Mouse (Mus musculus) liver, embryonic 13.5 days (tissue): ENCODE data around the gene Epn2. TPM values are rescaled to one million over a fixed set of nuclear protein-coding genes. Genes with fewer than 3 reads are reported as not detected.
A peak's percentile ranks its signal among the peaks of the same experiment; 100 is the strongest.

Experiments used
- ATAC-seq: fragments of 200-750 bp; cut with Nextera tagmentation; 2 replicates; pipeline ENCODE4 v1.8.0; 2017; ENCODE audit warnings: low read depth, mild to moderate bottlenecking, moderate number of reproducible peaks, moderate library complexity
- DNase-seq: peaks from one replicate; pipeline ENCODE4 v3.0.0; 2022
- H3K27ac ChIP-seq: fragments of 300-500 bp; sonication (generic); 2 replicates; pipeline ENCODE4 v1.5.1; 2015; ENCODE audit warnings: moderate library complexity, mild to moderate bottlenecking, inconsistent platforms
- H3K27me3 ChIP-seq: fragments of 300-500 bp; sonication (generic); 2 replicates; pipeline ENCODE4 v1.6.1; 2015; ENCODE audit warnings: mild to moderate bottlenecking, inconsistent platforms
- H3K36me3 ChIP-seq: fragments of 300-500 bp; sonication (generic); 2 replicates; pipeline ENCODE4 v1.6.1; 2015; ENCODE audit warnings: mild to moderate bottlenecking, inconsistent platforms
- H3K4me1 ChIP-seq: fragments of 300-500 bp; sonication (generic); replicated peaks from 2 replicates; pipeline ENCODE4 v1.6.1; 2015; ENCODE audit warnings: inconsistent platforms
- H3K4me2 ChIP-seq: fragments of 300-500 bp; sonication (generic); 2 replicates; pipeline ENCODE4 v1.6.1; 2015; ENCODE audit warnings: inconsistent platforms, mild to moderate bottlenecking, moderate library complexity
- H3K4me3 ChIP-seq: fragments of 300-500 bp; sonication (generic); replicated peaks from 2 replicates; pipeline ENCODE4 v1.5.1; 2015; ENCODE audit warnings: mild to moderate bottlenecking, inconsistent platforms
- H3K9ac ChIP-seq: fragments of 300-500 bp; sonication (generic); 2 replicates; pipeline ENCODE4 v1.6.1; 2015; ENCODE audit warnings: mild to moderate bottlenecking, inconsistent platforms
- H3K9me3 ChIP-seq: fragments of 300-500 bp; sonication (generic); replicated peaks from 2 replicates; pipeline ENCODE4 v1.6.1; 2016; ENCODE audit warnings: inconsistent platforms
- WGBS: fragments of 180-500 bp; shearing (Covaris S2); methylation state at CpG from one replicate; pipeline ENCODE4 v1.1.7; 2015; ENCODE audit not compliant: insufficient replicate concordance; 5-methylcytosine and 5-hydroxymethylcytosine counted together
- polyA plus RNA-seq: library from polyadenylated mRNA; unstranded; fragments of >200 nt; fragmentation: Nextera tagmentation; extraction: Ambion mirVana; gene quantifications from 2 replicates; pipeline ENCODE4 v1.2.1, GENCODE M21; 2015

Gene Epn2
- polyA plus RNA-seq, 1 experiment from 2014 or later: 2.5 TPM

DNA sequence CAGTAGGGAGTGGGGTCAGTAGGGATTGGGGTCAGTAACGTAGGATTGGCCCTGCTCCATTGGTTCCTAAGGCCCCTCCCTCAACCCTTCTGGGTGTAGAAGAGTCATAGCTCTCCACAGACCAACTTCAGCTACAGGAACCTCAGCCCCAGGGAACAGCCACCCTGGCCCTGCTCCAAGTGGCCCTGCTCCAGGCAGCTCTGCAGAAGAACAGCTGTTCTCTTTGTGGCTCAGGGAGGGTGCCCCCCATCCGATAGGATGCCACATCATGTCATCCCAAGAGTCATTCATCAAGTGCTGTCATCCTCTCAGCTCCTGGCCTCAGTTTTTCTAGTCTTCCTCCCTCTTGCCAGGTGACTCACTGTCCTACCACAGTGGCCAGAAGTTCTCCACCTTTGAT lies 92.1 kb downstream of the Epn2 start:
- Histone ChIP-seq H3K9me3 (no peaks in the 10 kb centered on the region), H3K36me3 (peaks cover 39% of the 10 kb centered on the region), H3K4me1 (peaks cover 2% of the 10 kb centered on the region; the same call in 1 of the 2 replicates), H3K9ac (no peak overlapping the region), H3K27me3 (no peaks in the 10 kb centered on the region), H3K4me3 (no peak overlapping the region), H3K4me2 (no peak overlapping the region), H3K27ac (no peak overlapping the region)
- DNase-seq (no peak), ATAC-seq (no peak; the same call in 1 of the 2 replicates)
- WGBS: 68% methylated on average over 2 of the region's 2 CpGs

DNA sequence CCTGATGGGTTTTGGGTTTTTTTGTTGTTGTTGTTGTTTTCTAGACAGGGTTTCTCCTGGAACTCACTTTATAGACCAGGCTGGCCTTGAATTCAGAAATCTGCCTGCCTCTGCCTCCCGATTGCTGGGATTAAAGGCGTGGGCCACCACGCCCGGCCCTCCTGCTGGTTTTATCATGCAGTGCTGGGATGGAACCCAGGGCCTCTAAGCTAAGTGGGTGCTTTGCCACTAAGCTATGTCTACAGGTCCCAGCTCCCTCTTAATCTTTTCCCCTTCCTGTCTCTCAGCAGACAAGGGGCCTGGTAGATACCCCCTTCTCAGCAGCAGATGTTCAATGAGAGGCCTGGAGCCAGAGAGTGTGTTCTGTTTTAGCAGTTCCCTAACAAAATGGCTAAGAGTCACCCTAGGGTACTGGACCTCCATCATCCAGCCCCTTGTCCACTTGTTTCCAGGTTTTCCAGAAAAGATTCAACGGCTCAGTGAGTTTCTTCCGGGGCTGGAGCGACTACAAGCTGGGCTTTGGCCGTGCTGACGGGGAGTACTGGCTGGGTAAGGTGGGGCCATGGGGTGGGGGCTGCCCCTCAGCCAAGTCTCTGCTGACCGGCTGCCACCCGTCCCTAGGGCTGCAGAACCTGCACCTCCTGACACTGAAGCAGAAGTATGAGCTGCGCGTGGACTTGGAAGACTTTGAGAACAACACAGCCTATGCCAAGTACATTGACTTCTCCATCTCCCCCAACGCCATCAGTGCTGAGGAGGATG lies 92.8 kb downstream of the Epn2 start:
- Histone ChIP-seq H3K4me2 (no peak overlapping the region), H3K9me3 (no peaks in the 10 kb centered on the region), H3K27me3 (no peaks in the 10 kb centered on the region), H3K36me3 (peaks cover 35% of the 10 kb centered on the region), H3K4me1 (no peaks in the 10 kb centered on the region), H3K9ac (no peak overlapping the region), H3K4me3 (no peak overlapping the region), H3K27ac (no peak overlapping the region)
- 81% methylated on average over 14 of the region's 14 CpGs for WGBS
- DNase-seq (no peak), ATAC-seq (no peak)

GRCm38 (mm10) chr11:61485541-61486457 lies 93.7 kb downstream of the Epn2 start:
- Histone ChIP-seq H3K9me3 (no peaks in the 10 kb centered on the region), H3K9ac (0 out of 2 replicates have a peak overlapping the region, but pooled peaks have one; percentile 13), H3K27ac (no peak overlapping the region), H3K36me3 (peaks cover 26% of the 10 kb centered on the region), H3K4me3 (no peak overlapping the region), H3K27me3 (no peaks in the 10 kb centered on the region), H3K4me2 (0 out of 2 replicates have a peak overlapping the region, but pooled peaks have one; percentile 2), H3K4me1 (no peaks in the 10 kb centered on the region)
- DNase-seq (no peak), ATAC-seq (no peak)
- WGBS: 71% methylated on average over 22 of the region's 22 CpGs

DNA sequence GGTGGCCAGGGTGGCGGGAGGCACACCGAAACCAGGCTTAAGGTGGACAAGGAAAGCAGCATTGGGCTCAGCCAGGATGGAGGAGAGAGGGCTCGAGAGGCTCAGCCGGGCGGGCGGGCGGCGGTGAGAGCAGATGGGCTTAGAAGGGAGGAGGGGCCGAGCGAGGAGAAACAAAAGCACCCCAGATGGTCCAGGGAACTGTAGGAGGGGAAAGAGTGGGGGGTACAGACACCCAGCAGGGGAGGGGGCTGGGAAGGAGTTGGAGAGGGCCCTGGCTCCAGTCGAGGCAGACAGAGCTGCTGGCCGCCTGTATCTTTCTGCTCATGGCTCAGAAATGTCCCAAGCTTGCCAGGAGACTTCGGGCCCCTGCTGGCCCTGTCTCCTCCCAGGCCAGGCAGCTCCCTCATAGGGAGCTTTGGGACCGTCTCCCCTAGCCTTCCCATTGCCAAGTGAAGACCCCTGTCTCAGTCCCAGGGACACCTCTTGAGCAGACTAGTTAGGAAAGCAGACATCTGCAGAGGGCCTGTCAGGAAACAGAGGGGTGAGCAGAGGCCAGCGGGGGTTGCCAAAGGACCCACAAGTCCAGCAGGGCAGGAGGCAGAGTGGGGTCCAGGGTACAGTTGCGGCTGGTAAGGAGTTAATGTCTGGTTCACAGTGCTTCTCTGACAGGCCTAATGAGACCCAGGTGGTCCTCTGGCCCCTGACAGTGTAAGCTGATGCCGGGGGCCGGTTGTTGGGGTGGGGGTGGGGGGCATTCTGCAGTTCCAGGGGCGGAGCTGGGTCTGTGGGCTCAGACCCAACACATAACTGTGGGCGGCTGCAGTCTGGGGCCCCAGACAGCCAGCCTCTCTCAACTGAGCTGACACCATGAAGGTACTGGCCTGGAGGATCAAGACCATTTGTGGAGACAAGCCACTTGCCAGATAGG lies 94.6 kb downstream of the Epn2 start, which contains the start of gene Mfap4:
Gene Mfap4 (plus strand): TSS at position 819 of the 928 bp plus-strand sequence.
- 0 out of 2 replicates have a peak within 1 kb of the TSS, but pooled peaks have one; percentile 2 for H3K4me2 ChIP-seq
- H3K4me1 ChIP-seq: no peaks in the 10 kb centered on the region
- 50% methylated on average over 20 of the region's 20 CpGs for WGBS
- 0 out of 2 replicates have a peak within 1 kb of the TSS, but pooled peaks have one; percentile 13 for H3K9ac ChIP-seq
- H3K9me3 ChIP-seq: no peaks in the 10 kb centered on the region
- no peaks in the 10 kb centered on the region for H3K27me3 ChIP-seq
- H3K27ac ChIP-seq: no peak within 1 kb of the TSS
- no peak within 1 kb of the TSS for H3K4me3 ChIP-seq
- peaks cover 17% of the 10 kb centered on the region for H3K36me3 ChIP-seq
- DNase-seq (no peak), ATAC-seq (no peak)

GRCm38 (mm10) chr11:61484256-61484612 lies 95.3 kb downstream of the Epn2 start:
- no peak for ATAC-seq

GRCm38 (mm10) chr11:61483226-61483845 lies 96.2 kb downstream of the Epn2 start:
- Histone ChIP-seq H3K4me1 (no peaks in the 10 kb centered on the region), H3K9me3 (no peaks in the 10 kb centered on the region), H3K9ac (no peak overlapping the region), H3K36me3 (peaks cover 3% of the 10 kb centered on the region; the same call in 1 of the 2 replicates), H3K27ac (no peak overlapping the region), H3K4me2 (no peak overlapping the region), H3K27me3 (no peaks in the 10 kb centered on the region), H3K4me3 (no peak overlapping the region)
- WGBS: 78% methylated on average over 13 of the region's 13 CpGs
- DNase-seq (no peak), ATAC-seq (no peak)

More at GRCm38 (mm10) chr11:61484256-61484612, 95.3 kb downstream of the Epn2 start:
- DNase-seq: no peak
- H3K36me3 ChIP-seq: peaks cover 11% of the 10 kb centered on the region; the same call in 1 of the 2 replicates
- H3K4me2 ChIP-seq: no peak overlapping the region
- H3K9ac ChIP-seq: no peak overlapping the region
- H3K27me3 ChIP-seq: no peaks in the 10 kb centered on the region
- no peak overlapping the region for H3K4me3 ChIP-seq
- no peaks in the 10 kb centered on the region for H3K9me3 ChIP-seq
- no peak overlapping the region for H3K27ac ChIP-seq
- WGBS: 41% methylated on average over 10 of the region's 10 CpGs
- H3K4me1 ChIP-seq: no peaks in the 10 kb centered on the region

GRCm38 (mm10) chr11:61481239-61482090 lies 98.0 kb downstream of the Epn2 start:
- H3K9ac ChIP-seq: no peak overlapping the region
- no peaks in the 10 kb centered on the region for H3K27me3 ChIP-seq
- 45% methylated on average over 9 of the region's 9 CpGs for WGBS
- H3K4me2 ChIP-seq: no peak overlapping the region
- H3K27ac ChIP-seq: no peak overlapping the region
- H3K4me3 ChIP-seq: no peak overlapping the region
- ATAC-seq: no peak
- H3K36me3 ChIP-seq: no peaks in the 10 kb centered on the region
- DNase-seq: no peak
- H3K4me1 ChIP-seq: no peaks in the 10 kb centered on the region
- H3K9me3 ChIP-seq: no peaks in the 10 kb centered on the region

DNA sequence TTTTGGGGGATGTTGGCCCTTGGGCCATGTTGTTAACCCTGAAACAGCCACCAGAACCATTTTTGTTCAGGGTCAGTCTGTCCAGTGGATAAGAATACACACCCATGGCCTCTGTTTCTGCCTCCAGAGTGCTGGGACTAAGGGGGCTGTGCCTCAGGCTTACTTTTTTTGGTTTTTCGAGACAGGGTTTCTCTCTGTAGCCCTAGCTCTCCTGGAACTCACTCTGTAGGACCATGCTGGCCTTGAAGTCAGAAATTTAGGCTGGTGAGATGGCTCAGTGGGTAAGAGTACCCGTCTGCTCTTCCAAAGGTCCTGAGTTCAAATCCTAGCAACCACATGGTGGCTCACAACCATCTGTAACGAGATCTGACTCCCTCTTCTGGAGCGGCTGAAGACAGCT lies 100.7 kb downstream of the Epn2 start:
- no peaks in the 10 kb centered on the region for H3K36me3 ChIP-seq
- H3K4me3 ChIP-seq: no peak overlapping the region
- H3K9ac ChIP-seq: no peak overlapping the region
- H3K4me2 ChIP-seq: no peak overlapping the region
- DNase-seq: no peak
- H3K27me3 ChIP-seq: no peaks in the 10 kb centered on the region
- H3K4me1 ChIP-seq: no peaks in the 10 kb centered on the region
- no peaks in the 10 kb centered on the region for H3K9me3 ChIP-seq
- H3K27ac ChIP-seq: no peak overlapping the region
- no peak for ATAC-seq
- WGBS: 51% methylated on average over 4 of the region's 4 CpGs

GRCm38 (mm10) chr11:61477566-61478508 lies 101.7 kb downstream of the Epn2 start:
- DNase-seq: no peak
- Histone ChIP-seq H3K27ac (no peak overlapping the region), H3K4me2 (no peak overlapping the region), H3K9me3 (no peaks in the 10 kb centered on the region), H3K9ac (no peak overlapping the region), H3K36me3 (no peaks in the 10 kb centered on the region), H3K4me1 (no peaks in the 10 kb centered on the region), H3K27me3 (no peaks in the 10 kb centered on the region), H3K4me3 (no peak overlapping the region)
- no peak for ATAC-seq
- WGBS: 68% methylated on average over 17 of the region's 17 CpGs
